Mouse (Mus musculus) liver, postnatal 0 days (tissue): ENCODE measurements at regions not wholly inside any gene's neighbourhood (a gene's known extent, or its start where the extent isn't known, plus 50 kb on each side); places are given as distances from the start of the nearest gene placed in this dataset.

Source experiments
- ATAC-seq: fragments of 200-750 bp; cut with Nextera tagmentation; 2 replicates; pipeline ENCODE4 v1.8.0; 2017; ENCODE audit warnings: mild to moderate bottlenecking, moderate library complexity
- DNase-seq: peaks from one replicate; pipeline ENCODE4 v3.0.0-alpha.2; 2016
- H3K27ac ChIP-seq: fragments of 300-500 bp; sonication (generic); 2 replicates; pipeline ENCODE4 v1.5.1; 2014; ENCODE audit warnings: antibody characterized with exemption, moderate library complexity, mild to moderate bottlenecking, low read depth
- H3K27me3 ChIP-seq: fragments of 300-500 bp; sonication (generic); 2 replicates; pipeline ENCODE4 v1.6.1; 2014; ENCODE audit warnings: low read length, control low read depth, mixed read lengths; ENCODE audit not compliant: insufficient read depth
- H3K36me3 ChIP-seq: fragments of 300-500 bp; sonication (generic); replicated peaks from 2 replicates; pipeline ENCODE4 v1.6.1; 2014; ENCODE audit warnings: mild to moderate bottlenecking, control low read depth, low read length, moderate library complexity, mixed read lengths; ENCODE audit not compliant: insufficient read depth
- H3K4me1 ChIP-seq: fragments of 300-500 bp; sonication (generic); 2 replicates; pipeline ENCODE4 v1.6.1; 2014; ENCODE audit warnings: antibody characterized with exemption, mild to moderate bottlenecking, control low read depth; ENCODE audit not compliant: insufficient read depth
- H3K4me2 ChIP-seq: fragments of 300-500 bp; sonication (generic); 2 replicates; pipeline ENCODE4 v1.6.1; 2014; ENCODE audit warnings: low read depth, mild to moderate bottlenecking, low read length, moderate library complexity, mixed read lengths
- H3K4me3 ChIP-seq: fragments of 300-500 bp; sonication (generic); 2 replicates; pipeline ENCODE4 v1.5.1; 2014; ENCODE audit warnings: low read depth, low read length
- H3K9ac ChIP-seq: fragments of 300-500 bp; sonication (generic); replicated peaks from 2 replicates; pipeline ENCODE4 v1.6.1; 2014; ENCODE audit warnings: mild to moderate bottlenecking, moderate library complexity
- H3K9me3 ChIP-seq: fragments of 300-500 bp; sonication (generic); 2 replicates; pipeline ENCODE4 v1.6.1; 2016; ENCODE audit warnings: mild to moderate bottlenecking, control low read depth, low read length, mixed read lengths
- CTCF ChIP-seq: sonication (generic); IDR thresholded peaks from 2 replicates; pipeline ENCODE4 v1.5.1; 2016; ENCODE audit warnings: antibody characterized with exemption, low read depth
- EP300 ChIP-seq: IDR thresholded peaks from 2 replicates; pipeline ENCODE4 v1.6.1; 2016; ENCODE audit warnings: antibody characterized with exemption, low read depth, mild to moderate bottlenecking
- WGBS: fragments of 180-500 bp; shearing (Covaris S2); extraction: QIAGEN DNeasy Blood & Tissue Kit; methylation state at CpG from one replicate; pipeline ENCODE4 v1.1.7; 2014; ENCODE audit not compliant: insufficient replicate concordance; 5-methylcytosine and 5-hydroxymethylcytosine counted together

DNA sequence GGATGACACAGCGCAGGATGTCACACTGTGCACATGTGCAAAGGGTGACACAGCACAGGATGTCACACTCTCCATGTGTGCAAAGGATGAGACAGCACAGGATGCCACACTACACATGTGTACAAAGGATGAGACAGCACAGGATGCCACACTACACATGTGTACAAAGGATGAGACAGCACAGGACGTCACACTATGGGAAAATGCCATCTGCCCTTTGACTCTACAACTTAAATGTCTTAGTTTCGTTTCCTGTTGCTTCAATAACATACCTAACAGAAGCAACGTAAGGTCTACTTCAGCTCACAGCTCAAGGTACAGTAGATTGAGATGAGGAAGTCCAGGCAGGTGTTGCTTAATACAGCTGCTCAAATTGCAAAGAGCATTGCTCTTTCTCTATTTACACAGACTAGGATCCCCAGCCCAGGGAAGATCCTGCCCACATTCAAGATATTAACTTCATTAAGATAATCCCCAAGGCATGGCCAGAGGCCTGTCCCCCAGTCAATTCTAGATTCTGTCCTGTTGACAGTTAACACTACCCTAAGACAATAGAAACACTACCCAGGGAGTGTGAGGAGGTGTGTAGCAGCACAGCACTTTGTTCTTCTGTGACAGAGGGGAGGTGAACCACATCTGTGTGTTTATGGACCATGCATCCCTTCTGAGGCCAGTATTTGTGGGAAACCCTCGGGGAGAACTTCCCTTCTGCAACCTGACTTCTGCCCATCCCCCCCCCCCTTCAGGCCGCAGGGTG is 97.0 kb downstream of the Psmg1 start:
- H3K4me3 ChIP-seq = no peak overlapping the region
- DNase-seq = no peak
- no peak for TF ChIP-seq CTCF
- TF ChIP-seq EP300 = no peak
- H3K4me1 ChIP-seq = 0 out of 2 replicates have a peak, but pooled peaks cover 5% of the 10 kb centered on the region
- H3K4me2 ChIP-seq = no peak overlapping the region
- peak; percentile 68 for ATAC-seq
- no peak overlapping the region for H3K27ac ChIP-seq
- 41% methylated on average over 6 of the region's 6 CpGs for WGBS
- H3K36me3 ChIP-seq = no peaks in the 10 kb centered on the region
- H3K9me3 ChIP-seq = no peaks in the 10 kb centered on the region
- no peak overlapping the region for H3K9ac ChIP-seq
- H3K27me3 ChIP-seq = no peaks in the 10 kb centered on the region

DNA sequence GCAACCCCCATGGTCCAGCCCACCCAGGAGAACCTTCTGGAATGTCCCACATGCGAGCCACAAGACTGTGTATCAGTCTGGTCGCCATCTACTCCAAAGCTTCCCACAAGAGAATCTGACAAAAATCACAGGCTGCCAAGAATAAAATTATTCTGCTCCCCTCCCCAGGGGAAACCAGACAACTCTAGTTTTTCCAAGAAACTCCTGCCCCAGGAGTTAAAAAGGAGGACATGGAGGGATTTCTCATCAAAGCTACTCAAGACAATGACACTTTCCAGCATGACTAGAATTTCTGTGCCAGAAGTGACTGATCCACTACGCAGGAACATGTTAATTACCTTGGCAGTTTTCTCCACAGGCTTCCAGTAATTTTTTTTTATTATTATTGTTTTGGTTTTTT is 98.4 kb downstream of the Psmg1 start:
- Histone ChIP-seq H3K36me3 (no peaks in the 10 kb centered on the region), H3K9ac (no peak overlapping the region), H3K4me3 (no peak overlapping the region), H3K27ac (no peak overlapping the region), H3K9me3 (no peaks in the 10 kb centered on the region), H3K4me1 (0 out of 2 replicates have a peak, but pooled peaks cover 5% of the 10 kb centered on the region), H3K4me2 (no peak overlapping the region), H3K27me3 (no peaks in the 10 kb centered on the region)
- 74% methylated on average over 3 of the region's 3 CpGs for WGBS
- ATAC-seq = no peak
- no peak for TF ChIP-seq CTCF
- TF ChIP-seq EP300 = no peak
- DNase-seq = no peak

DNA sequence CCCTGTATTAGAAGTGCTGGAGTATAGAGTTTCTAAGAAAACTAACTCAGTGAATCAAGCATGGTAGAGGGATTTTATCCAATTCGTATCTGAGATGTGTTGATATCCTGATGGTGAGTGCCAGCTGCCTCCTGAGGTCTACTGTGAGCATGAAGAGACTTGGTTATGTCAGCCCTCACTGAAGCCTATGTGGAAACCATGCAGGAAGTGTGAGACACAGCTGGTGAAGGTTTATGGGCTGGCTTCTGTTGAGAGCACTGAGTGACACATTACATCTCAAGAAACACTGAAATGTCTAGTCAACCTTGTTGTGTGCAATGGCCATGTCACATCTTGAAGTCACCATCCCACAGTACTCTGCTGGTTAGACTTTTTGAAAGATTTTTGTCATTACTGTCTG is 104.6 kb downstream of the Psmg1 start:
- Histone ChIP-seq H3K4me1 (no peaks in the 10 kb centered on the region), H3K9ac (no peak overlapping the region), H3K4me3 (no peak overlapping the region), H3K4me2 (no peak overlapping the region), H3K27ac (no peak overlapping the region), H3K36me3 (no peaks in the 10 kb centered on the region), H3K9me3 (no peaks in the 10 kb centered on the region), H3K27me3 (no peaks in the 10 kb centered on the region)
- DNase-seq (no peak), ATAC-seq (no peak)
- WGBS = 67% methylated on average over 1 of the region's 1 CpGs
- no peak for TF ChIP-seq CTCF
- TF ChIP-seq EP300 = no peak

DNA sequence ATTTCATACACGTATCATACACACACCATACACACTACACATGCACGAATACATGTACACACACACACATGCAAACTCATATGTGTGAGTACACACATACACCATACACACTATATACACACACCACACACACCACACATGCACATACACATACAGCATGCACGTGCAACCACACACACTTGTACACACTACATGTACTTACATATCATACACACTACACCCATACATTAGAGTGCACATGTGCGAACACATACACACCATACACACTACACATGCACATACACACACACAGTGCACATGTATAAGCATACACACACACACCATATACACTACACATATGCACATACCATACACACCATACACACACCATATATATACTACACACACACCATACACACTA is 117.5 kb downstream of the Psmg1 start:
- H3K4me1 ChIP-seq = peaks cover 7% of the 10 kb centered on the region
- H3K9me3 ChIP-seq = no peaks in the 10 kb centered on the region
- no peak overlapping the region for H3K9ac ChIP-seq
- DNase-seq (no peak), ATAC-seq (no peak)
- H3K36me3 ChIP-seq = no peaks in the 10 kb centered on the region
- H3K4me2 ChIP-seq = no peak overlapping the region
- H3K27ac ChIP-seq = no peak overlapping the region
- TF ChIP-seq CTCF (no peak), EP300 (no peak)
- H3K27me3 ChIP-seq = no peaks in the 10 kb centered on the region
- H3K4me3 ChIP-seq = no peak overlapping the region
- 87% methylated on average over 4 of the region's 4 CpGs for WGBS

DNA sequence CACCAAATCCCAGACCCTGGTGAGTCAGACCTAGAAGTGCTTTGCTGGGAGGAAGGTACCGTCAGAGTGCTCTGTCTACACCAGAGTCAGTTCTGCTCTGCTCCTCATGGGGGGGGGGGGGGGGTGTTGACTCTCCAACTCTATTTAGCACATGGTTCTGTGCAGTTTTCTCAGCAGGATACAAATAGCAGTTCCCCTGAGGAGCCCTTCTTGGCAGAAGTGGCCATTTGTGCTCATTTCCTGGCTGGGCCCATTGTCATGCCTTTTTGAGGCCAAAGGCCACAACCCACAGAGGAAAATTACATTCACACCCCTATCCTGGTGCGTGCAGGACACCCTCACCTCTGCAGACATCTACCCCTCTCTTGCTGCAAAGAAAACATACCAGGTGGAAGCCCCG is 118.3 kb downstream of the Psmg1 start:
- H3K4me1 ChIP-seq = peaks cover 5% of the 10 kb centered on the region; the same call in 1 of the 2 replicates
- H3K9me3 ChIP-seq = no peaks in the 10 kb centered on the region
- H3K9ac ChIP-seq = no peak overlapping the region
- no peak for DNase-seq
- H3K27me3 ChIP-seq = no peaks in the 10 kb centered on the region
- WGBS = 53% methylated on average over 3 of the region's 3 CpGs
- no peak for TF ChIP-seq CTCF
- no peak for TF ChIP-seq EP300
- ATAC-seq = no peak
- no peak overlapping the region for H3K4me3 ChIP-seq
- H3K36me3 ChIP-seq = no peaks in the 10 kb centered on the region
- no peak overlapping the region for H3K4me2 ChIP-seq
- no peak overlapping the region for H3K27ac ChIP-seq

DNA sequence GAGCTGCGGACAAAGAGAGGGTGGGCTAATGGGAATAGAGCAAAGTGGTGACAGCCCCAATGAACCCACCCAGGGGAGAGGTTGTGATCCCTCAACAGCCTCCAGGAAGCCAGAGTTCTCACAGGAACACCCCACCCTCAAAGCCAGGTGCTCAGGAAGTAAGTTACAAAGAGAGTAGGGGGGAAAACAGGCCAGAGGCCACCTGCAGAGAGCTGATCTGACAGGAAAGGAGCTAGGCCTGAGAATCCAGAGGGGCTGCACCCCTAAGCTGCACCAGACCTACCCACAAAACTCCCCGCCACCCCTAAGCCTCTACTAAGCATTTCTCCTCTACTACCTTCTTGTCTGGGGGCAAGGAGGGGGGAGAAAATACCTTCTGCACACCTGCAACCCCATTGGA is 120.5 kb downstream of the Psmg1 start:
- DNase-seq (no peak), ATAC-seq (no peak)
- 65% methylated on average over 2 of the region's 2 CpGs for WGBS
- no peak overlapping the region for H3K4me2 ChIP-seq
- TF ChIP-seq CTCF (no peak), EP300 (no peak)
- no peaks in the 10 kb centered on the region for H3K4me1 ChIP-seq
- H3K27ac ChIP-seq = no peak overlapping the region
- H3K36me3 ChIP-seq = no peaks in the 10 kb centered on the region
- no peaks in the 10 kb centered on the region for H3K27me3 ChIP-seq
- no peak overlapping the region for H3K9ac ChIP-seq
- H3K9me3 ChIP-seq = no peaks in the 10 kb centered on the region
- no peak overlapping the region for H3K4me3 ChIP-seq

DNA sequence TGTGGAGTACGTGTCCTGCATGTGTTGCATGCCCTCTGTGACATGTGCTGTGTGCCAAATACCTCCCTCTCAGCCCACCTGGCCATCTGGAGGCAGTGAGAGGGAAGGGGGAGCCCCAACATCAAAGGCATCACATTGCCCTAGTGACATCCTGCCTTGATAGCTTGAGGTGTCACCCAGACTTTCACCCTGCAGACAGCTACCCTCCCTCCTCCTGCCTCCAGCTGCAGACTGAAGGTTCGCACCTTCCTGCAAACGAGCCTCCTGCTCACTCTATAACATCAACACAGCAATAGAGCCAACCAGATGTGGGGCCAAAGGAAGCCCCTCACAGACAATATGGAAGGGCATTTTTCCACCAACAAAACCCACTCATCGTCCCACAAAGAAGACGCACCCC is 121.3 kb downstream of the Psmg1 start:
- 66% methylated on average over 5 of the region's 5 CpGs for WGBS
- DNase-seq = no peak
- no peak for ATAC-seq

More for the DNA sequence above, 121.3 kb downstream of the Psmg1 start:
- Histone ChIP-seq H3K4me1 (no peaks in the 10 kb centered on the region), H3K9ac (no peak overlapping the region), H3K36me3 (no peaks in the 10 kb centered on the region), H3K27me3 (no peaks in the 10 kb centered on the region), H3K9me3 (no peaks in the 10 kb centered on the region), H3K27ac (no peak overlapping the region), H3K4me2 (no peak overlapping the region), H3K4me3 (no peak overlapping the region)
- TF ChIP-seq CTCF (no peak), EP300 (no peak)
